Mouse (Mus musculus) MEL (cell line): Measurements from ENCODE around the gene Ksr1. TPM values are rescaled to one million over a fixed set of nuclear protein-coding genes. Genes with fewer than 3 reads are reported as not detected.

Source experiments
- DNase-seq: peaks from one replicate; pipeline ENCODE4 v3.0.0; 2011; ENCODE audit warnings: low read depth, low spot score
- H3K27ac ChIP-seq: 2 replicates; pipeline ENCODE4 v1.5.1; 2012; ENCODE audit warnings: low read depth, mild to moderate bottlenecking, control low read depth, low read length, moderate library complexity; ENCODE audit not compliant: control insufficient read depth
- H3K27me3 ChIP-seq, 2 experiments: fragments of 150-350 bp in 1 of 2; sonication (generic) in 1 of 2; 2 replicates each; pipeline ENCODE4 v1.6.1; 2012; ENCODE audit warnings: low read length in 2 of 2, mild to moderate bottlenecking in 2 of 2, improper control_type of control experiment in 1 of 2, moderate library complexity in 1 of 2; ENCODE audit not compliant: insufficient read depth in 2 of 2, control insufficient read depth in 1 of 2
- H3K36me3 ChIP-seq, 2 experiments: 2 replicates each; pipeline ENCODE4 v1.6.1; 2012 to 2014; ENCODE audit warnings: low read length in 2 of 2, improper control_type of control experiment in 1 of 2, inconsistent platforms in 1 of 2, mild to moderate bottlenecking in 1 of 2; ENCODE audit not compliant: insufficient read depth in 2 of 2, control insufficient read depth in 1 of 2
- H3K4me1 ChIP-seq, 2 experiments: fragments of 150-350 bp in 1 of 2; sonication (generic) in 1 of 2; 2 replicates each; pipeline ENCODE4 v1.6.1; 2012; ENCODE audit warnings: low read length in 2 of 2, improper control_type of control experiment in 1 of 2, mild to moderate bottlenecking in 1 of 2; ENCODE audit not compliant: insufficient read depth in 2 of 2, control insufficient read depth in 1 of 2
- H3K4me3 ChIP-seq, 2 experiments: fragments of 150-350 bp in 1 of 2; sonication (generic) in 1 of 2; 2 replicates each; pipeline ENCODE4 v1.5.1; 2012; ENCODE audit warnings: low read depth in 2 of 2, low read length in 2 of 2, mild to moderate bottlenecking in 2 of 2, moderate library complexity in 2 of 2, control low read depth in 1 of 2, improper control_type of control experiment in 1 of 2; ENCODE audit not compliant: control insufficient read depth in 1 of 2, insufficient read depth in 1 of 2
- H3K79me2 ChIP-seq: 2 replicates; pipeline ENCODE4 v1.6.1; 2012; ENCODE audit warnings: mild to moderate bottlenecking, low read length, moderate library complexity; ENCODE audit not compliant: control insufficient read depth, poor library complexity, insufficient read depth
- H3K9ac ChIP-seq: 2 replicates; pipeline ENCODE4 v1.6.1; 2012; ENCODE audit warnings: low read depth, mild to moderate bottlenecking, control low read depth, low read length, moderate library complexity; ENCODE audit not compliant: control insufficient read depth, poor library complexity, severe bottlenecking
- H3K9me3 ChIP-seq: fragments of 150-350 bp; sonication (generic); replicated peaks from 2 replicates; pipeline ENCODE4 v1.6.1; 2012; ENCODE audit warnings: mild to moderate bottlenecking, low read length, improper control_type of control experiment, moderate library complexity; ENCODE audit not compliant: insufficient read depth
- CTCF ChIP-seq, 3 experiments: IDR thresholded peaks in 2 of 3; conservative IDR thresholded peaks in 1 of 3; 2 replicates each; pipeline ENCODE4 v1.5.1; 2011 to 2012; ENCODE audit warnings: low read length in 3 of 3, low read depth in 2 of 3, mild to moderate bottlenecking in 2 of 3, improper control_type of control experiment in 1 of 3, inconsistent platforms in 1 of 3, mixed read lengths in 1 of 3, moderate library complexity in 1 of 3; ENCODE audit not compliant: control insufficient read depth in 1 of 3, insufficient read depth in 1 of 3, poor library complexity in 1 of 3, severe bottlenecking in 1 of 3
- E2F4 ChIP-seq: IDR thresholded peaks from 2 replicates; pipeline ENCODE4 v1.6.1; 2011; ENCODE audit warnings: low read depth, low read length, improper control_type of control experiment, borderline replicate concordance
- EP300 ChIP-seq, 2 experiments: IDR thresholded peaks; 2 replicates each; pipeline ENCODE4 v1.6.1; 2011; ENCODE audit warnings: improper control_type of control experiment in 2 of 2, low read length in 2 of 2, low read depth in 1 of 2, mild to moderate bottlenecking in 1 of 2
- GABPA ChIP-seq: IDR thresholded peaks from 2 replicates; pipeline ENCODE4 v1.6.1; 2012; ENCODE audit warnings: low read depth, mild to moderate bottlenecking, inconsistent platforms, low read length, improper control_type of control experiment, moderate library complexity
- JUND ChIP-seq: IDR thresholded peaks from 2 replicates; pipeline ENCODE4 v1.6.1; 2011; ENCODE audit warnings: low read depth, mild to moderate bottlenecking, improper control_type of control experiment, low read length
- KAT2A ChIP-seq: conservative IDR thresholded peaks from 2 replicates; pipeline ENCODE4 v1.6.1; 2012; ENCODE audit warnings: low read depth, low read length, improper control_type of control experiment, inconsistent platforms
- MAX ChIP-seq: IDR thresholded peaks from 2 replicates; pipeline ENCODE4 v1.6.1; 2011; ENCODE audit warnings: low read length, improper control_type of control experiment
- MAZ ChIP-seq: IDR thresholded peaks from 2 replicates; pipeline ENCODE4 v1.6.1; 2012; ENCODE audit warnings: low read depth, mild to moderate bottlenecking, inconsistent platforms, low read length, improper control_type of control experiment
- MYC ChIP-seq: IDR thresholded peaks from 2 replicates; pipeline ENCODE4 v1.6.1; 2011; ENCODE audit warnings: low read depth, mild to moderate bottlenecking, low read length, improper control_type of control experiment, moderate library complexity
- NELFE ChIP-seq: IDR thresholded peaks from 2 replicates; pipeline ENCODE4 v1.6.1; 2011; ENCODE audit warnings: low read depth, low read length, improper control_type of control experiment
- POLR2AphosphoS2 ChIP-seq: IDR thresholded peaks from 2 replicates; pipeline ENCODE4 v1.6.1; 2011; ENCODE audit warnings: low read length, improper control_type of control experiment
- RCOR1 ChIP-seq: IDR thresholded peaks from 2 replicates; pipeline ENCODE4 v1.6.1; 2012; ENCODE audit warnings: low read depth, mild to moderate bottlenecking, inconsistent platforms, low read length, improper control_type of control experiment
- SMC3 ChIP-seq: IDR thresholded peaks from 2 replicates; pipeline ENCODE4 v1.6.1; 2011; ENCODE audit warnings: low read depth, low read length, improper control_type of control experiment
- UBTF ChIP-seq: IDR thresholded peaks from 2 replicates; pipeline ENCODE4 v1.6.1; 2012; ENCODE audit warnings: low read depth, mild to moderate bottlenecking, inconsistent platforms, low read length, improper control_type of control experiment, moderate library complexity, borderline replicate concordance; ENCODE audit not compliant: insufficient read depth
- ZKSCAN1 ChIP-seq: IDR thresholded peaks from 2 replicates; pipeline ENCODE4 v1.6.1; 2012; ENCODE audit warnings: low read depth, mild to moderate bottlenecking, inconsistent platforms, low read length, improper control_type of control experiment, moderate library complexity
- ZNF384 ChIP-seq: IDR thresholded peaks from 2 replicates; pipeline ENCODE4 v1.6.1; 2012; ENCODE audit warnings: low read depth, mild to moderate bottlenecking, inconsistent platforms, low read length, improper control_type of control experiment
- polyA plus RNA-seq, 2 experiments: library from polyadenylated mRNA; stranded (reverse) in 1 of 2; unstranded in 1 of 2; fragments of >175 nt in 1 of 2; fragments of >200 nt in 1 of 2; gene quantifications; 2 replicates each; pipeline versions ENCODE4 v1.2.1 to v1.2.4; 2012; ENCODE audit warnings: low replicate concordance in 2 of 2, low read depth in 1 of 2; ENCODE audit not compliant: insufficient read length in 2 of 2, insufficient read depth in 1 of 2, missing spikeins in 1 of 2
- total RNA-seq: library from RNA; depleted of rRNA; stranded (reverse); fragments of 300-350 nt; gene quantifications from 2 replicates; pipeline ENCODE4 v1.2.3, GENCODE M21; 2012

Ksr1 gene
- total and polyA plus RNA-seq, 3 experiments: 9.7 to 18.4 TPM; not detected in 1

- Histone ChIP-seq H3K27ac (no peak overlapping the region), H3K9ac (no peak overlapping the region), H3K4me3 (no peak overlapping the region), H3K79me2 (no peaks in the 10 kb centered on the region), H3K27me3 (peaks cover 0 to 2% of the 10 kb centered on the region in 2 experiments; a peak in 1 of 4 replicates), H3K36me3 (no peaks in the 10 kb centered on the region), H3K4me1 (no peaks in the 10 kb centered on the region)
- no peak for TF ChIP-seq MAX
- no peak for TF ChIP-seq NELFE
- TF ChIP-seq JUND: no peak
- TF ChIP-seq RCOR1: no peak
- no peak for TF ChIP-seq GABPA
- TF ChIP-seq KAT2A: no peak
- TF ChIP-seq EP300 (IDR thresholded peaks at IDR 0.05; ENCODE audit: low read depth in 1 of 2, low read length in 2 of 2): no peak
- TF ChIP-seq, all 39 proteins: peak for 0
- no peaks in the 10 kb centered on the region for H3K9me3 ChIP-seq
- no peak for DNase-seq
Measured at GRCm38 (mm10) chr11:79160127-79160526, 13.9 kb upstream of the Ksr1 start.

DNA sequence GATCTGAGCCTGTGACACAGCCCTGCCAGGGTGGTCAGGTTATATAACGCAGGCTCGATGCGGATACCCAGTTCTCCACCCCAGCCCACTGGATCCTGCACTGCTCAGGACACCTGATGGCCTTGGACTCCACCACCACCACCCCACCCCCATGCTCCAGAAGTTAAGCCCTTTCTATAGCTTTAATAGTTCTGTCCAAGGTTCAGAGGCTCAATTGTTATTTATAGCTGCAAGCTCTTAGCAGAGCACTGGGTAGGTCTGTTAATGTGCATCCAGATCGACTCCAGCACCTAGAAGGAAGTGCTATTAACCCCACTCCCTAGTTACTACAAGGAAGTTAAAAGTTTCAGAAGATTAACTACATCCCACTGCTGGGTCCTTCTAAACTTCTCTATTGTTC is 11.5 kb upstream of the Ksr1 start:
- Histone ChIP-seq H3K4me3 (no peak overlapping the region), H3K27me3 (no peaks in the 10 kb centered on the region), H3K4me1 (peaks cover 0 to 5% of the 10 kb centered on the region in 2 experiments; a peak in 2 of 4 replicates), H3K9ac (no peak overlapping the region), H3K36me3 (peaks cover 0 to 3% of the 10 kb centered on the region in 2 experiments; a peak in 2 of 4 replicates), H3K79me2 (no peaks in the 10 kb centered on the region), H3K27ac (no peak overlapping the region), H3K9me3 (no peaks in the 10 kb centered on the region)
- TF ChIP-seq KAT2A: no peak
- no peak for TF ChIP-seq ZKSCAN1
- no peak for TF ChIP-seq POLR2AphosphoS2
- TF ChIP-seq E2F4: no peak
- no peak for DNase-seq

DNA sequence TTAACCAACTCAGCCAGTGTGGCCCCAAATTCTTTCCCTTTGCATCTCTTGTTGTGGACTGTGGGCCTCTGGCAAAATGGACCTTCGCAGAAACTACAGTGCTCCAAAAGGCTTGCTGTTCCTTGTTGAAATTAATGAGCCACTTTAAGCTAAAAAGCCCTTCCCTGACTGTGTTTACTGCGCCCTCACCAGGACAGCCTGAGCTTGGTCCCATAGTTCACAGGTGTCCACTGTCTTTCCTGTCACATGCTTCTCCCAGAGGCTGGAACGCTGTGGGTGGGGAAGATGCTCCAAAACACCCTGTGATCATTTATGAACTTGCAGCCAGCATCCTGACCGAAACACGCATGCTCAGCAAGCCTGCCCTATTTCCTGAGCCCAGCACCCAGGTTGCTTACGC is 9.1 kb upstream of the Ksr1 start:
- H3K79me2 ChIP-seq: no peaks in the 10 kb centered on the region
- no peak for DNase-seq
- no peak overlapping the region for H3K27ac ChIP-seq
- no peak overlapping the region for H3K9ac ChIP-seq
- H3K9me3 ChIP-seq: no peaks in the 10 kb centered on the region
- TF ChIP-seq SMC3 (peak; percentile 25), MYC (no peak), UBTF (no peak), CTCF (IDR thresholded peaks at IDR 0.05 in 2 of 3, conservative IDR thresholded peaks at IDR 0.05 in 1 of 3; ENCODE audit: control insufficient read depth in 1 of 3, insufficient read depth in 1 of 3, low read depth in 2 of 3, low read length in 3 of 3, poor library complexity in 1 of 3, severe bottlenecking in 1 of 3) (peak in 1 of 3 experiments; percentile 20; a peak in 1 of 6 replicates), ZNF384 (no peak), MAZ (no peak), NELFE (no peak)
- TF ChIP-seq, all 39 proteins: peak for 2
- Histone ChIP-seq H3K4me3 (no peak overlapping the region), H3K4me1 (peaks cover 0 to 9% of the 10 kb centered on the region in 2 experiments; a peak in 2 of 4 replicates), H3K27me3 (no peaks in the 10 kb centered on the region), H3K36me3 (peaks cover 0 to 3% of the 10 kb centered on the region in 2 experiments; a peak in 2 of 4 replicates)
